ENCODE assay signal across 14 mouse cellular contexts in the genomic region with DNA sequence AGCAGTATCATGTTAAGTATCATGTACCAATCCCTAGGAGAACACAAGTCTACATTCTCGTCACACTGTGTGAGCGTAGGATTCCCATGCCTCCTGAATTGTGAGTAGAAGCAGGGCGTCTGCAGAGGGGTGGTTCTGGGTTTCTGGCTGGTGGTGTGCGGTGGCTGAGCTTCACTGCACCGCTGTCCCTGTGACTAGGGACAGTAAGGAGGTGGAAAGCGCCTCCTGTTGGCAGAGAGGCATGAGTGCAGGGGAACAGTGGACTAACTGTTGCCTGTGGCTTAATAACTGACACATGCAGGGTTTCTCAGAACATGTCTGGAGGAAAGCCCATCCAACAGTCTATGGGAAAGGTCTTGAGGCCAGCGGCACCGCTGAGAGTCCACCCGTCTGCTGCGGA. TPM values are rescaled to one million over a fixed set of nuclear protein-coding genes. Genes with fewer than 3 reads are reported as not detected.
A peak's percentile ranks its signal among the peaks of the same experiment; 100 is the strongest.
DNase-seq lines count a peak whose midpoint lies in the region; ATAC-seq and TF ChIP-seq lines count a peak whose summit lies in the region.
"Had no signal": no experiment of that assay in that cellular context is flagged by ENCODE, and none has a peak within 500 bp of the region (broad histone marks: within the 10 kb centered on the region; RNA-seq: fewer than 3 reads in every experiment).

No protein-coding gene starts in this region.

- H3K36me3 ChIP-seq in C2C12 (ENCODE audit: control insufficient read depth, insufficient read depth), result peaks cover 69% of the 10 kb centered on the region

- H3K79me3 ChIP-seq in C2C12 (ENCODE audit: low read depth), result no peaks in the 10 kb centered on the region

- no peak overlapping the region for H3ac ChIP-seq in C2C12 (ENCODE audit: control insufficient read depth, insufficient read length, low read depth)

- no peaks in the 10 kb centered on the region for H3K79me2 ChIP-seq in C2C12 (ENCODE audit: control insufficient read depth, insufficient read depth)

- H3K4me3 ChIP-seq in C2C12 (ENCODE audit: insufficient read depth, poor library complexity, severe bottlenecking), result no peak overlapping the region
- H3K4me3 ChIP-seq: hindbrain, embryonic 15.5 days; megakaryocyte, embryonic 14.5 days had no signal

- ATAC-seq in frontal cortex, adult (ENCODE audit: low TSS enrichment), result no peak

- TF ChIP-seq CTCF in C2C12 (IDR thresholded peaks at IDR 0.05; ENCODE audit: control insufficient read depth, insufficient read depth, insufficient read length), result peak; percentile 46

- H3K27me3 ChIP-seq in C2C12 (ENCODE audit: control insufficient read depth, insufficient read depth, insufficient read length), result no peaks in the 10 kb centered on the region
- H3K27me3 ChIP-seq: hindbrain, embryonic 15.5 days; megakaryocyte, embryonic 14.5 days had no signal

- peak; percentile 34 to 53 for DNase-seq in cerebellum, postnatal 10 days
- DNase-seq in cerebellum, adult 18-20 months, result no peak
- DNase-seq in layer of hippocampus, postnatal 10 days (ENCODE audit: low spot score in 2 of 2), result peak; percentile 31 to 38
- no peak for DNase-seq in layer of hippocampus, adult 9-10 months (ENCODE audit: low spot score)
- peak; percentile 28 for DNase-seq in embryo, embryonic 10.5 days (ENCODE audit: low spot score)
- DNase-seq in frontal cortex, postnatal 25 days (ENCODE audit: low spot score in 2 of 2), result no peak
- DNase-seq: heart, adult 11 months had no signal

TF ChIP-seq in C2C12, 6 proteins besides CTCF, POLR2A, EP300 and RAD21:
- TF ChIP-seq MYOD1 (IDR thresholded peaks at IDR 0.05; ENCODE audit: control insufficient read depth, insufficient read length, low read depth), result no peak
- TF ChIP-seq USF1 (IDR thresholded peaks at IDR 0.05; ENCODE audit: low read depth), result no peak
- no peak for TF ChIP-seq CEBPB (IDR thresholded peaks at IDR 0.05; ENCODE audit: low read depth)

RNA-seq across cellular contexts. Expression of a gene that starts 14.9 kb away (rescaled TPM):
- under 1 TPM in 1 of 2 experiments, not detected in 1; 0.43 TPM for total RNA-seq in layer of hippocampus, postnatal 10 days (2021)
- not detected for polyA plus RNA-seq in C2C12 (2012; fragmentation: generic; extraction: Trizol)
- total RNA-seq: neutrophil, adult 5-6 weeks had no signal
- polyA plus RNA-seq: embryonic facial prominence, embryonic 14.5 days had no signal

RNA-seq across cellular contexts. Expression of a gene that starts 23.2 kb away (rescaled TPM):
- 10 to 100 TPM; 67.8 to 70.3 TPM for total RNA-seq in layer of hippocampus, postnatal 10 days (2021)
- polyA plus RNA-seq in C2C12 (2012; fragmentation: generic; extraction: Trizol), result 11.5 TPM

RNA-seq across cellular contexts. Expression of a gene that starts 23.5 kb away (rescaled TPM):
- 10 to 100 TPM; 23.3 to 24.9 TPM for total RNA-seq in layer of hippocampus, postnatal 10 days (2021)
- polyA plus RNA-seq in C2C12 (2012; fragmentation: generic; extraction: Trizol), result 16.1 TPM

RNA-seq across cellular contexts. Expression of a gene that starts 29.8 kb away (rescaled TPM):
- not detected for total RNA-seq in layer of hippocampus, postnatal 10 days (2021)
- polyA plus RNA-seq in C2C12 (2012; fragmentation: generic; extraction: Trizol), result 1.2 TPM
- total RNA-seq: left cerebral cortex, adult 8-10 months; neutrophil, adult 5-6 weeks had no signal
- polyA plus RNA-seq: embryonic facial prominence, embryonic 14.5 days had no signal

Comparison
In these comparisons a context has a peak if more than half of its experiments do, and no peak if none do; other contexts are left out.
1. DNase-seq: peak in cerebellum, postnatal 10 days (2 of 2), layer of hippocampus, postnatal 10 days (2 of 2) and embryo, embryonic 10.5 days (single experiment); none in cerebellum, adult 18-20 months (0 of 2), layer of hippocampus, adult 9-10 months (single experiment) and frontal cortex, postnatal 25 days (0 of 2).